Mouse (Mus musculus) CH12.LX (cell line): ENCODE data around the gene Ciapin1. TPM values are rescaled to one million over a fixed set of nuclear protein-coding genes. Genes with fewer than 3 reads are reported as not detected.
A peak's percentile ranks its signal among the peaks of the same experiment; 100 is the strongest.

Experiments used
- DNase-seq: peaks from one replicate; pipeline ENCODE4 v3.0.0-alpha.2; 2013; ENCODE audit errors: extremely low read depth
- H3K27ac ChIP-seq: 2 replicates; pipeline ENCODE4 v1.5.1; 2012; ENCODE audit warnings: low read depth, mild to moderate bottlenecking, control low read depth, moderate library complexity; ENCODE audit not compliant: insufficient read depth
- H3K27me3 ChIP-seq: replicated peaks from 2 replicates; pipeline ENCODE3; 2012; ENCODE audit warnings: inconsistent platforms
- H3K36me3 ChIP-seq, 2 experiments: replicated peaks in 1 of 2; 2 replicates each; pipeline versions ENCODE3 to v1.6.1; 2012; ENCODE audit warnings: inconsistent platforms in 1 of 2, low read length in 1 of 2, mild to moderate bottlenecking in 1 of 2, mixed read lengths in 1 of 2, moderate library complexity in 1 of 2; ENCODE audit not compliant: control insufficient read depth in 1 of 2, insufficient read depth in 1 of 2
- H3K4me1 ChIP-seq, 2 experiments: 2 replicates each; pipeline ENCODE4 v1.6.1; 2012; ENCODE audit warnings: inconsistent platforms in 1 of 2, moderate library complexity in 1 of 2; ENCODE audit not compliant: insufficient read depth in 2 of 2, control insufficient read depth in 1 of 2
- H3K4me2 ChIP-seq: 2 replicates; pipeline ENCODE4 v1.6.1; 2012; ENCODE audit warnings: low read depth, mild to moderate bottlenecking, control low read depth; ENCODE audit not compliant: poor library complexity, insufficient read depth, severe bottlenecking
- H3K4me3 ChIP-seq, 3 experiments: fragments of 150-350 bp in 1 of 3; sonication (generic) in 1 of 3; replicated peaks in 1 of 3; 2 replicates each; pipeline versions ENCODE3 to v1.5.1; 2011 to 2012; ENCODE audit warnings: low read depth in 2 of 3, low read length in 2 of 3, mild to moderate bottlenecking in 2 of 3, moderate library complexity in 2 of 3, control low read depth in 1 of 3, improper control_type of control experiment in 1 of 3, inconsistent platforms in 1 of 3, mixed read lengths in 1 of 3; ENCODE audit not compliant: poor library complexity in 1 of 3
- H3K79me2 ChIP-seq: replicated peaks from 2 replicates; pipeline ENCODE4 v1.6.1; 2012; ENCODE audit warnings: mild to moderate bottlenecking, moderate library complexity; ENCODE audit not compliant: control insufficient read depth, poor library complexity, insufficient read depth, severe bottlenecking; ENCODE audit errors: extremely low read depth
- H3K9ac ChIP-seq: 2 replicates; pipeline ENCODE4 v1.6.1; 2012; ENCODE audit warnings: low read depth, mild to moderate bottlenecking, control low read depth, moderate library complexity; ENCODE audit not compliant: insufficient read depth
- H3K9me3 ChIP-seq: replicated peaks from 2 replicates; pipeline ENCODE3; 2012; ENCODE audit warnings: low read length, inconsistent platforms, mixed read lengths
- BHLHE40 ChIP-seq: IDR thresholded peaks from 2 replicates; pipeline ENCODE4 v1.6.1; 2011; ENCODE audit warnings: mild to moderate bottlenecking, low read depth, low read length, improper control_type of control experiment
- CHD1 ChIP-seq: IDR thresholded peaks from 2 replicates; pipeline ENCODE4 v1.6.1; 2012; ENCODE audit warnings: low read depth, low read length, improper control_type of control experiment, inconsistent platforms
- CHD2 ChIP-seq: IDR thresholded peaks from 2 replicates; pipeline ENCODE4 v1.6.1; 2011; ENCODE audit warnings: low read length, improper control_type of control experiment
- ELF1 ChIP-seq: IDR thresholded peaks from 2 replicates; pipeline ENCODE4 v1.6.1; 2014; ENCODE audit warnings: low read depth, mild to moderate bottlenecking, inconsistent platforms, low read length, improper control_type of control experiment
- EP300 ChIP-seq: IDR thresholded peaks from 2 replicates; pipeline ENCODE4 v1.6.1; 2011; ENCODE audit warnings: low read length, improper control_type of control experiment
- ETS1 ChIP-seq: conservative IDR thresholded peaks from 2 replicates; pipeline ENCODE4 v1.6.1; 2012; ENCODE audit warnings: low read depth, mild to moderate bottlenecking, inconsistent platforms, low read length, improper control_type of control experiment, moderate library complexity
- HCFC1 ChIP-seq: IDR thresholded peaks from 2 replicates; pipeline ENCODE4 v1.6.1; 2012; ENCODE audit warnings: low read depth, mild to moderate bottlenecking, inconsistent platforms, low read length, improper control_type of control experiment
- IRF4 ChIP-seq: IDR thresholded peaks from 2 replicates; pipeline ENCODE4 v1.6.1; 2014; ENCODE audit warnings: low read depth, mild to moderate bottlenecking, inconsistent platforms, low read length, improper control_type of control experiment
- JUND ChIP-seq: conservative IDR thresholded peaks from 2 replicates; pipeline ENCODE4 v1.6.1; 2011; ENCODE audit warnings: low read depth, low read length, improper control_type of control experiment
- MAFK ChIP-seq: IDR thresholded peaks from 2 replicates; pipeline ENCODE4 v1.6.1; 2011; ENCODE audit warnings: low read length, improper control_type of control experiment; ENCODE audit not compliant: insufficient replicate concordance
- MAX ChIP-seq: IDR thresholded peaks from 2 replicates; pipeline ENCODE4 v1.6.1; 2011; ENCODE audit warnings: low read length, improper control_type of control experiment
- MAZ ChIP-seq: IDR thresholded peaks from 2 replicates; pipeline ENCODE4 v1.6.1; 2012; ENCODE audit warnings: low read depth, mild to moderate bottlenecking, inconsistent platforms, low read length, improper control_type of control experiment, moderate library complexity
- MXI1 ChIP-seq: IDR thresholded peaks from 2 replicates; pipeline ENCODE4 v1.6.1; 2011; ENCODE audit warnings: mild to moderate bottlenecking, low read depth, low read length, improper control_type of control experiment
- MYC ChIP-seq: IDR thresholded peaks from 2 replicates; pipeline ENCODE4 v1.6.1; 2011; ENCODE audit warnings: low read depth, mild to moderate bottlenecking, improper control_type of control experiment, low read length
- NRF1 ChIP-seq: IDR thresholded peaks from 2 replicates; pipeline ENCODE4 v1.6.1; 2014; ENCODE audit warnings: low read depth, mild to moderate bottlenecking, inconsistent platforms, low read length, improper control_type of control experiment, moderate library complexity
- PAX5 ChIP-seq: IDR thresholded peaks from 2 replicates; pipeline ENCODE4 v1.6.1; 2012; ENCODE audit warnings: low read length, inconsistent platforms, mixed read lengths
- RAD21 ChIP-seq: IDR thresholded peaks from 2 replicates; pipeline ENCODE4 v1.6.1; 2011; ENCODE audit warnings: low read depth, mild to moderate bottlenecking, low read length, improper control_type of control experiment, moderate library complexity
- RCOR1 ChIP-seq: conservative IDR thresholded peaks from 2 replicates; pipeline ENCODE4 v1.6.1; 2012; ENCODE audit warnings: low read depth, mild to moderate bottlenecking, inconsistent platforms, low read length, improper control_type of control experiment
- SIN3A ChIP-seq: IDR thresholded peaks from 2 replicates; pipeline ENCODE4 v1.6.1; 2012; ENCODE audit warnings: low read length, improper control_type of control experiment, inconsistent platforms
- TCF12 ChIP-seq: IDR thresholded peaks from 2 replicates; pipeline ENCODE4 v1.6.1; 2014; ENCODE audit warnings: low read depth, mild to moderate bottlenecking, inconsistent platforms, low read length, improper control_type of control experiment
- UBTF ChIP-seq: IDR thresholded peaks from 2 replicates; pipeline ENCODE4 v1.6.1; 2012; ENCODE audit warnings: low read depth, mild to moderate bottlenecking, inconsistent platforms, low read length, improper control_type of control experiment, moderate library complexity
- ZC3H11A ChIP-seq: IDR thresholded peaks from 2 replicates; pipeline ENCODE4 v1.6.1; 2012; ENCODE audit warnings: low read depth, mild to moderate bottlenecking, inconsistent platforms, low read length, improper control_type of control experiment
- ZMIZ1 ChIP-seq: IDR thresholded peaks from 2 replicates; pipeline ENCODE4 v1.6.1; 2012; ENCODE audit warnings: low read depth, mild to moderate bottlenecking, inconsistent platforms, low read length, improper control_type of control experiment
- ZNF384 ChIP-seq: IDR thresholded peaks from 2 replicates; pipeline ENCODE4 v1.6.1; 2012; ENCODE audit warnings: low read depth, low read length, improper control_type of control experiment, inconsistent platforms
- dilution Hi-C: fragments of 300-500 bp; cut with MboI; formaldehyde crosslinking; loops from 2 replicates; pipeline ENCODE4 v1.14.3; 2020; ENCODE audit warnings: low sequenced_read_pairs; ENCODE audit not compliant: extremely low pct_unique_long_range_greater_than_20kb, extremely low pct_ligation_motif_present
- in situ Hi-C: fragments of 300-500 bp; cut with MboI; formaldehyde crosslinking; loops from 3 replicates; pipeline ENCODE4 v1.14.3; 2019; ENCODE audit warnings: low sequenced_read_pairs, low pct_ligation_motif_present, low pct_unique_long_range_greater_than_20kb, mixed read lengths
- polyA plus RNA-seq: library from polyadenylated mRNA; unstranded; fragments of >175 nt; gene quantifications from 2 replicates; pipeline ENCODE4 v1.2.1, GENCODE M21; 2012; ENCODE audit warnings: low read depth; ENCODE audit not compliant: insufficient read length
- total RNA-seq, 2 experiments: library from RNA; depleted of rRNA; stranded (reverse); fragments of 300-350 nt in 1 of 2; fragments of >200 nt in 1 of 2; gene quantifications; 2 replicates each; pipeline ENCODE4 v1.2.3; 2012 to 2014

Gene Ciapin1
- total and polyA plus RNA-seq, 3 experiments, result 83.1 to 139 (median 97.1) TPM

GRCm38 (mm10) chr8:94778036-94778435 is 60.1 kb downstream of the Ciapin1 start:
- no peak for DNase-seq
- in situ Hi-C loops, result no loop called here
- Histone ChIP-seq H3K4me1 (peaks cover 21 to 66% of the 10 kb centered on the region in 2 experiments), H3K4me3 (peak overlapping the region; percentile 20 to 78 (median 41)), H3K27ac (peak overlapping the region; percentile 97), H3K79me2 (peaks cover 2% of the 10 kb centered on the region; the same call in 1 of the 2 replicates), H3K9ac (peak overlapping the region; percentile 72; the same call in 1 of the 2 replicates), H3K9me3 (no peaks in the 10 kb centered on the region), H3K4me2 (peak overlapping the region; percentile 80), H3K27me3 (no peaks in the 10 kb centered on the region), H3K36me3 (peaks cover 0 to 32% of the 10 kb centered on the region in 2 experiments)
- dilution Hi-C loops, result no loop called here
- TF ChIP-seq MAX (0 out of 2 replicates have a peak, but pooled peaks have one; percentile 9), CHD2 (peak; percentile 46; the same call in 1 of the 2 replicates), BHLHE40 (peak; percentile 59), HCFC1 (0 out of 2 replicates have a peak, but pooled peaks have one; percentile 20), SIN3A (0 out of 2 replicates have a peak, but pooled peaks have one; percentile 22), ZNF384 (no peak), MAZ (no peak), IRF4 (0 out of 2 replicates have a peak, but pooled peaks have one; percentile 18), ZMIZ1 (no peak; the same call in 1 of the 2 replicates), ETS1 (0 out of 2 replicates have a peak, but pooled peaks have one; percentile 16), PAX5 (no peak), CHD1 (peak; percentile 72; the same call in 1 of the 2 replicates)

- DNase-seq, result no peak
- peaks cover 0 to 48% of the 10 kb centered on the region in 2 experiments for H3K36me3 ChIP-seq
- H3K9me3 ChIP-seq, result no peaks in the 10 kb centered on the region
- peaks cover 21 to 62% of the 10 kb centered on the region in 2 experiments for H3K4me1 ChIP-seq
- peaks cover 2% of the 10 kb centered on the region; the same call in 1 of the 2 replicates for H3K79me2 ChIP-seq
- H3K4me2 ChIP-seq, result no peak overlapping the region
- in situ Hi-C loops, result no loop called here
- no peaks in the 10 kb centered on the region for H3K27me3 ChIP-seq
- no peak overlapping the region for H3K9ac ChIP-seq
- no peak overlapping the region for H3K4me3 ChIP-seq
- no peak overlapping the region for H3K27ac ChIP-seq
- dilution Hi-C loops, result no loop called here
- TF ChIP-seq RCOR1, result no peak
- TF ChIP-seq ZC3H11A, result no peak
- no peak; the same call in 1 of the 2 replicates for TF ChIP-seq MAFK
- no peak for TF ChIP-seq ZMIZ1
- no peak for TF ChIP-seq MYC
- no peak for TF ChIP-seq ZNF384
- TF ChIP-seq SIN3A, result no peak
- TF ChIP-seq EP300, result no peak
- no peak for TF ChIP-seq ELF1
- no peak for TF ChIP-seq MXI1
- TF ChIP-seq JUND, result no peak
- TF ChIP-seq MAZ, result no peak
- TF ChIP-seq NRF1, result no peak
- no peak for TF ChIP-seq TCF12
- no peak for TF ChIP-seq RAD21
- TF ChIP-seq UBTF, result no peak
Observed at GRCm38 (mm10) chr8:94776346-94776745, 61.8 kb downstream of the Ciapin1 start.
